Mouse (Mus musculus) adrenal gland, postnatal 14 days (tissue): ENCODE data around the gene Alg1. TPM values are rescaled to one million over a fixed set of nuclear protein-coding genes. Genes with fewer than 3 reads are reported as not detected.

Source experiments
- DNase-seq: peaks from one replicate; pipeline ENCODE4 v3.0.0; 2021; ENCODE audit warnings: mixed read lengths
- microRNA-seq, 2 experiments: library from miRNA; unstranded; fragments of <30 nt; microRNA quantifications; one replicate each; pipeline ENCODE4 v1.2.0; 2021
- total RNA-seq: library from RNA; stranded (reverse); gene quantifications from 2 replicates; pipeline ENCODE4 v1.2.3, GENCODE M21; 2021

The Alg1 gene
- total RNA-seq, 1 experiment from 2014 or later, result 29.5 TPM

DNA sequence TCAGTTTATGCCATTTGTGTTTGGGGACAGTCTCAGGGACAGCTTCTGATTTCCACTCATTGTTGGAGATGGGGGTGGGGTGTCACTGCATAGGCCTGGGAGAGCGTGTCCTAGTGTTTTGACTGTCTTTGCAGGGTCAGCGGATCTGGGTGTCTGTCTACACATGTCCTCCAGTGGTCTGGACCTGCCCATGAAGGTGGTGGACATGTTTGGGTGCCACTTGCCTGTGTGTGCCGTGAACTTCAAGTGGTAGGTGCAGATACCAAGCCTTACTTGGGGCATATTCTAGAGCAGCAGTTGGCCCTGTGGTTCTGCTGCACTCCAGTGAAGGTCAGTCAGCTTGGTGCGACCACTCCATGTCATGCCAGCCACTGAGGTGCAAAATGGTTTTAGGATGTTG is 8.9 kb downstream of the Alg1 start:
- no peak for DNase-seq

DNA sequence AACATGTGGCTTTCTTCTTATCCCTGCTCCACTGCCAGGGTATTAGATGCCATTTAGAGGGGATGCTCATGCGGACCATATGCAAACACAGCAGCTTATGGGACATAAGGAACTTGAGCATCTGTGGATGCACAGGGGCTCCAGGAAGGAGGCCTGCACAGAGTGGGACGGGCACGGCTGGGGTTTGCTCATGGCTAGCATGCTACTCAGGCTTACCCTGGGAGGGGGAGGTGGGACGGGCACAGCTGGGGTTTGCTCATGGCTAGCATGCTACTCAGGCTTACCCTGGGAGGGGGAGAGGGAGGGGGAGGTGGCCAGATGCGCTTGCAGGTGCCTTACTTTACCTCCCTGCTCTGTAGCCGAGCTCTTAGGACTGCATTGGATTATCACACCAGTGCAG is 9.5 kb downstream of the Alg1 start:
- no peak for DNase-seq

DNA sequence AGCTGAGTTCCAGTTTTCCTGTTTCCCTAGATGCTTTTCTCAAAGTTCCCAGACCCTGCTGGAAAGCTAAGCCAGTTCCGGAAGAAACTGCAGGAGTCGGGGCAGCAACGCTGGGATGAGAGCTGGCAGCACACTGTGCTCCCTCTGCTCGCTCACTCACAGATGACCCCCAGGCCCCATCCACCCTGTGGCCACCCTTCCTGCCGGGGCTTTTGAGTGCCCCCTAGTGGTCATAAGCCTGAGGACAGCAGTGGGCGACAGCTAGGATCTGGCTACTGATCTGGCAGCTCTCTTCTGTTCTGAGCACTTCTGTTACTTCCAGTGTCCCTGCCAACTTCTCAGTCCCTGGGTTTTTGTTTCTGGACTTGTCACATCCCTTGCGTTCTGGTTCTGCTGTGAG is 11.0 kb downstream of the Alg1 start:
- DNase-seq, result peak; percentile 87

DNA sequence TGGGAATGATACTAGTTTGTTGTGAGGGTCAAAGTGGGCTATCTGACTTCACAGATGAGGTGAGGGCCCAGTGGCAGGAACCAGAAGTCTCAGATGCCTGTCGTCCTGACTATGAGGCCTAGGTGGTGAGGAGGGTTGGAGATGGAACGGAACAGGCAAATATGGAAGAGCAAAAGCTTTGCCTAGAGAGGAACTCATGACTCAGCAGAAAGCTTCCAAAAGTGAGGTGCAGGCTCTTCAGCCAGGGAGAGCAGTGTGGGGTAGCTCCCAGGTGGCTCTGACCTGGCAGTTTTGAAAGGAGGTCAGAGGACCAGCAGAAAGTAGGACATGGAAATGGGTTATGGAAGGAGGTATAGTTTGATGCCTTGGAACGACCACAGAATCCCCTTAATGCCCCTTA is 17.5 kb downstream of the Alg1 start:
- no peak for DNase-seq

DNA sequence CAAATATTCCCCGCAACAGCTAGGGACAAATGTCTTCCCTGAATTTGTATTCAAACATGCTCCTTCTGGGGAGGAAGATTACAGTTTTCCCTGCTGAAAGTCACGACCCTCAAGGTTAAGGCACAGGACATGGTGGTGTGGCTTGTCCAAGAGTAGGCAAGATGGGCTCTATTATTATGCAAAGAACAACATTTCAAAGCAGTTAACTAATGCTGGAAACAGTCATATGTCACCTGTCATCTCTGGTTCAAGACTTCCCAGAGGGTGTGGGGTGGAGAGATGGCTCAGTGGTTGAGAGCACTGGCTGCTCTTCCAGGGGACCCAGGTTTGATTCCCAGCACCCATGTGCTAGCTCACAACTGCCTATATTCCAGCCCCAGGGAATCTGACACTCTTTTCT is 18.8 kb downstream of the Alg1 start:
- DNase-seq, result no peak

DNA sequence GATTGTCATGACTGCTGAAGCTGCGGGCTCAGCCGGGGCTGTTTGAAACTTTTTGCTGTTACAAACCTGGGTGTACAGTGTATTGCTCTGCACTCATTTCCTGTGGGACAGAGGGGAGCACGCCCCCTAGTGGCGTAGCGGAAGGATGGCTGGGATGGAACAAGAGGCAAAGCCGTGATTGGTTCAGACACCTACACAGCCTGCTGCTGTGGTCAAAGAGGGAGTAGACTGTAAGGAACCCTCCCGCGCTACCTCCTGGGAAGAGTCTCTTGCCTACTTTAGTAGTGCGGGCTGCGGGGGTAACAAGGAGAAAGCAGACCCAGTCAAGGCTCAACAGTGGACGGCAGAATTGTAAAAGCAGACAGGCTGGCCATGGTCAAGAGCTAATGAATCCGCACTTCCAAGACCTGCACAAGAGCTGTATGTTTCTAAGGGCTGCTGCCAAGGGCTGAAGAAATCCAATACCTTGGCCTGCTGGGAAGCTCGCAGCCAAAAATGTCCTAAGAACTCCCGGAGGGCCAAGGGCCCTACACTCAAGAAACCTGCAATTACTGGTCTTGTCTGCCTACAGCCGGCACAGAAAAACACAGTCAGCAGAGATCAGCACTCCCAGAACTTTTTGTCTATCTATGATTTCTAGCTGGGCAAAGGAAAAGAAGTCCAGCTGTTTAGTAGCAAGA is 21.1 kb downstream of the Alg1 start:
- DNase-seq, result peak; percentile 94

DNA sequence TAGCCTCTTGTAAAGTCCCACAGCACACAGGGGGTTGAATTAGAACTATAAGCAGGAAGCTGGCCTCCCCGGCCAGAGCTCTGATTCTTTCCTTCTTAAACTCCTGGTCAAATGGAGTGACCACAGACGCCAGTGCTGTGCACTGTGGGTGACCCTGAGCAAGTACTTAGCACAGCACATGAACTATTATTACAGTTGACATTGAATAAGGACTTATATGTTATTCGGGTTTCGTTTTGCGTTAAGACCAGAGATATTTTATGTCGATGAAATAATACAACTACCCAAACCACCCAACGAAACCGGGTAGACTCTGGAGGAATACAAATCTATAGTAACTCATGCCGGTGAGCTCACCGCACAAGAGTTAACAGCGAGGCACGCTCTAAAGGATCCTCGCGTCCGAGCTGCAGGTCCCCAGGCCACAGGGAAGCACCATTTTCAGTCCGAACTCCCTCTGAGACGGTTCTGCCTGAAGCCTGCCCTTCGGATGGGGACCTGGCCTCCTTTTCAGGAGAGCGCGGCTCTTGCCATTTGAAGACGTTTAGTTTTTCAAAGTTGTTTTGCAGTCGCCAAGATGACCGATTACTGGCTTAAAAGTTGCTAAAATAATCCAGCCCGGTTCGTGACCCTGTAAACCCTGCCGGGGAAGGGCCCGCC is 21.8 kb downstream of the Alg1 start:
- peak; percentile 36 for DNase-seq

DNA sequence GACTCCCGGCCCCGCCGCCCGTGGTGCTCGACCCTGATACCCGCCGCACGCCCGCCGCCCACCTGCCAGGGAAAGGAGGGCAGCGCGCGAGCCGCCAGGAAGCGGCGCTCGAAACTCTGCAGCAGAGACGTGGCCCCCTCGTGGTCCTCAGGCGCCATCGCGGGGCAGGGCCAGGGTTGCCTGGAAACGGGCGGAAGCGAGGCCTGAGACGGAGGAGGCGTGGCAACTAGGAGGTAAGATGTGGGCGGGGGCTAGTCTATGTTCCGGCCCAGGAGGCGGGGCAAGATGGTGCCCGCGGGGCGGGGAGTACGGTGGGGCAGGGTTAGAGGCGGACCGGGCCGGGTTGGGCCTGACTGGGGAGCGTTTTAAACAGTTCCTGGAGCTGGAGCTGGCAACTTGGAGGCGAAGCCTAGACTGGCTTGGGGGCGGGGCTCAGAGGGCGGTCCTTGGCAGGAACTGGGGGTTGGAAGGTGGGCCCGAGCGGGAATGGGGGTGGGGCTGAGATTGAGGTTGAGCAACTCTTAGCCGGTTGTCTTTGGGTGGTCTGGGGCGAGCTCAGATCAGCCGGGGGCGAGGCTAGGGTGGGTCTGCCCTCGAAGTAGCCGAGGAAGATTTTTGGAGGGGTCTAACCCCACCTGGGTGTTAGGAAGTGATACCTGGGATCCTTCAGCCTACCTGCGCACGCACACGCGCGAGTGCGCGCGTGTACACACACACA is 22.5 kb downstream of the Alg1 start, which contains the start of gene Eef2kmt:
TSS of gene Eef2kmt (minus strand) at position 205 of the 718 bp plus-strand sequence.
- DNase-seq, result peak; percentile 100

DNA sequence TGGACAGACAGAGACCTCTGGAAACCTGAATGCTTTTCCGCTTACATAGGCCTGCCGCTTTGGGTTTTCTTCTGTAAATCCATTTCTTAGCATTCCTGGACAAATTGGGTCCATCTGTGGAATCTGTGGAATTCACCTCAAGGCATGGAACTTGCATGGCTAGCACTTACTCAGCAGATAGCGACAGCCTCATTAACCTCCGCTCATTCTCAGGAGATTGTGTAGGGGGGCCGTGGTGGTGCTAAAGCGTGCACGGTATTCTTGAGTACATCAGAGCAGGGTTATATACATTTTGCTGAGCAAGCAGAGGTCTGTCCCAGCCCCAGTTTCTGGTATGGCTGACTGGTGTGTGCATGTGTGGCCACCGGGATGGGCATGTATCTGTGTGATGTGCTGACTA is 29.7 kb downstream of the Alg1 start:
- no peak for DNase-seq

DNA sequence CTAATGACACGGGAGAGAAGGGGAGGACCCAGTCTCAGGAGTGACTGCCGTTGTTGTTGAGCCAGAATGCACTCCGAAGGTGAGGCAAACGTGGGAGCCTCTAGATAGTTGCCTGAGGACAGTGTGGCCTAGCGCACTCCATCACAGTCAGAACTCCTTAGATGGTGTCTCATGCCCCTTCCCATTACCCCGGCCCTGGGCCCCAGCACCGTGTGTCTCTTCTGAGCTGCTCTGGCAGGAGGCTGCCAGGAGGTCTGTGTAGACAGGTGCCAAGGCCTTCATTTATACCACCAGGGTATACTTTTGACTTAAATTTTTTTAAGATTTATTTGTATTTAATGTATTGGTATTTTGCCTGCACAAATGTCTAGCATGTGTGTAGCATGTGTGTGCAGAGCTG is 30.5 kb downstream of the Alg1 start:
- no peak for DNase-seq

DNA sequence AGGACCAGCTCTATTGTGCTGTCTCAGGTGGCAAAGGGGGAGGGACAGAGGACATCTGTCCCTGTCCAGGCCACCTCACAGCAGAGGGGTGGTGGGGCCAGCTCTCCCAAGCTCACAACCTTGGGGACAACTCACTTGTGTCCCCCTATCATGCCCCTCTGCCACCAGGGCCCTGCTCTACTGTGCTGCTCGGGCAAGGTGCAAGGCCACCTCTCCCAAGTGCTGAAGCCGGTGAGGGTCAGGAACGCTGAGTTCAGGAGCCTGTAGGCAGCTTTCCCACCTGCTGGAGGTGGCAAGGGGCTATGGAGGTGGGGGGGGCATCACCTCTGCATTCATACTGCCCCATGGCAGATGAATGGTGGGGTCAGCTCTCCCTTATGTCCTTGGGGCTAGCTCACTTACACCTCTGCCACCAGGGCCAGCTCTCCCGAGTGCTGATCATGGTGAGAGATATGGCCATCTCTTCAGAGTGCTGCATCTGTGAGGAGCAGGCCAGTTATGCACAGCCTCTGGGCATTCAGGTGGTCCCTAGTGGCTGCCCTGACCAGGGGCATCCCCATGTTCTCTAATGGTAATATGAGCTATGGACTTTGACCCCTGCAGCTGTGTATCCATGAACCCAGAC is 38.1 kb downstream of the Alg1 start:
- DNase-seq, result no peak

DNA sequence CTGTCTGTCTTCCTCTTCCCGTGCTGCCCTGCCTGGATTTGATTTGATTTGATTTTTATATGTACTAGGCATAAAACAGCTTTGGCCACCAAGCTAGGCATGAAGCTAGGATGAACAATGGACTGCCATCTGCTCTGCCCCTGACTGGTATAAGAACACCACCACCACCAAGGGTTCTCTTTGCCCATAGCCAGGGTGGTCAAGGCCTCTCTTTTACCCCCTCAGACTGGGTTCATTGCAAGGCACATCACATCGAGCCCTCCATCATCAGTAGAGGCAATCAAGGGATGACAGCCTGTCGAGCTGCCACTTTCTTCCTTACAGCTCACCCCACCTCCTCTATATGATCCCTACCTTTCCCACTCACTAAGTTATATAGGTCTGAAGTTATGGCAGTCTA is 39.0 kb downstream of the Alg1 start:
- no peak for DNase-seq

DNA sequence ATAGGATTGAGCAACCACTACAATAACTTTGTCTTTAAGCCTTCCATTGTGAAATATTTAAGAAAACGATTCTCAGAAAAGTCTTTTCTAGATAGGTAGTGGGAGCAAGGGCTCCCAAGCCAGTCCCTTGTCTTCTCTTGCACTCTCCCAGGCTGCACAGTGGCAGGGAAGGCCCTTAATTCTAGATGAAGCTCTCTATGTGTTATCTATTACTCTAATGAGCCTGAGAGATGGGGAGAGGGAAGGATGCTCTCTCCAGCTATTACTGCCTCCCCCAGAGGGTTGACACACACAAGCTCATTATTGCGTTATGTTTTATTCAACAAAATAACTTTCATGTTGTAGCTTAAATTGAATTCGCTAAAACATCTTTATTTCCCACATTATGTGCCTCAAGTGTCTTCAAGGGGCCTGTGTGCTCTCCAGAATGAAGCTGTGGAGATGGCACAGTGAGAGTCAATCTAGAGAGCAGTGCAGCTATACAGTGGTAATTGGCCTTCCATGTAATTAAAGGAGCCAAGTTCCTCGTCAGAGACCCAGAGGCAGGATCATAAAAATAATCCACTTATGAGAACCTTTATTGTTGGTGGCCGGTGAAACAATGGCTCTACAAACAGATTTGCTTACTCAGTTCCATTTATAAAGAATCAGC is 46.3 kb downstream of the Alg1 start:
- DNase-seq, result no peak

DNA sequence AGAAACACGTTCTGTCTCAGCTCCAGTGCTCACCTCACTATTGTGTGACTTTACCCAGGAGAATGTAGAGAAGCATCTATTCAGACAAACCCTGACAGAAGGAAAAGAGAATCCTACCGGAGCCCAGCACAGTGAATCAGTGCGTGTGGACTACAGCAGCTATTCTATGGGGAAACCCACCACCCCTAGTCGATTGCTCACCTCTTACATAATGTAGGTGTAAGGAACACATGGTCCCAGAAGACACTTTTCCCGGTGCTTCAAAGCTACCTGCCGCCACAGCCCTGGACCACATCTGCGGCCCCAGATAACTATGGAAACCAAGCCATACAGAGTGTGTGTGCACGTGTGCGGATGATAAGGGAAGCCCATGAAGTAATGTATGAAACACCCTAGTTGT is 49.3 kb downstream of the Alg1 start:
- no peak for DNase-seq

DNA sequence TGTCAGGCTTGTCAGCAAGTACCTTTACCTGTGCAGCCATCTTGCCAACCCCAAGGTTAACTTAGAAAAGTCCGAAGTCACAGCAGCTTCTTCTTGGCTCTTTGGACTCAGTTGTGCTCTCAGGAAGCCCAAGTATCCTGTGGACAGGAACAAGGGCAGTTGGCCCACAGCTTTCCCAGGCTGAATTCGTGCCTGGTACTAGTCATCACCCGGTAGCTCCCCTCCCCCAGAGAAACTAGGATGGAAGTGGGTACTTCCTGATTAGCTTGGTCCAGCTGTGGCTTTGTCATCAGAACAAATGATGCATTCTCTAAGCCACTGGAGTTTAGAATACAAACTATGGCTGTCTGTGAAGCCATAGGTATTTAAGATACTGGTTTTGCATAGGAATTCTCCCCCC is 52.0 kb downstream of the Alg1 start:
- DNase-seq, result no peak

Small RNA genes within 50 kb of the gene (microRNA-seq; reads per million reads assigned to microRNA genes)
- gene Gm23689, result 0 reads per million in 2 experiments
- gene Gm26095, result 0 reads per million in 2 experiments
- gene Mir6364, result 0 reads per million in 2 experiments

Other genes with a start within 250 kb of the Alg1 start
- not detected in 2 replicates for gene Sept12, start 235.8 kb upstream of the Alg1 start, total RNA-seq
- gene Smim22, start 226.3 kb upstream of the Alg1 start, total RNA-seq, result not detected in 2 replicates
- gene Rogdi, start 220.1 kb upstream of the Alg1 start, total RNA-seq, result 32.0 and 37.3 TPM in 2 replicates
- gene Glyr1, start 183.8 kb upstream of the Alg1 start, total RNA-seq, result 86.6 and 89.9 TPM in 2 replicates
- 37.2 and 37.4 TPM in 2 replicates for gene Ubn1, start 183.6 kb upstream of the Alg1 start, total RNA-seq
- gene Ppl, start 101.2 kb upstream of the Alg1 start, total RNA-seq, result 2.7 TPM in 2 replicates
- gene Sec14l5, start 86.5 kb upstream of the Alg1 start, total RNA-seq, result 0.07 and 0.19 TPM in 2 replicates
- 15.9 and 23.3 TPM in 2 replicates for gene Nagpa, start 29.6 kb upstream of the Alg1 start, total RNA-seq
- gene AU021092, start 11.3 kb upstream of the Alg1 start, total RNA-seq, result 18.3 and 20.2 TPM in 2 replicates
- 28.6 and 35.1 TPM in 2 replicates for gene Eef2kmt, start 22.4 kb downstream of the Alg1 start, total RNA-seq